Mouse (Mus musculus) heart, postnatal 14 days (tissue): ENCODE results near the gene Cyp2c69. TPM values are rescaled to one million over a fixed set of nuclear protein-coding genes. Genes with fewer than 3 reads are reported as not detected.
"Not testable (repeated sequence)": the region's sequence is repeated elsewhere in the genome, so short reads cannot be mapped to it uniquely, and the experiment has no call there.

ENCODE experiments used
- DNase-seq, 2 experiments: peaks; one replicate each; pipeline ENCODE4 v3.0.0; 2021 to 2022
- intact Hi-C: fragments of 180-260 bp; cut with DNase I; formaldehyde crosslinking; loops from one replicate; pipeline ENCODE4 v1.15.1; 2025
- long read RNA-seq, 2 experiments: library from polyadenylated mRNA; stranded (forward); transcript quantifications; one replicate each; pipeline ENCODE4 v2.0.0; 2021
- total RNA-seq, 2 experiments: library from RNA; stranded (reverse); gene quantifications; 2 replicates each; pipeline ENCODE4 v1.2.3; 2021

Cyp2c69 gene
- not detected for total RNA-seq
- long read RNA-seq, experiment 1: 0 reads
- long read RNA-seq, experiment 2: 0 reads

- DNase-seq, intact Hi-C loops: not testable (repeated sequence)
These were observed at the start of gene Cyp2c69 for GRCm38 (mm10) chr19:39886699-39887098. Gene Cyp2c69, minus strand, starts transcription at chr19:39886799.

- intact Hi-C loops: no loop called here
- no peak for DNase-seq
These were observed 48.8 kb upstream of the Cyp2c69 start for GRCm38 (mm10) chr19:39935396-39935795.

- intact Hi-C loops: no loop called here
- no peak for DNase-seq
These were observed 43.4 kb upstream of the Cyp2c69 start for GRCm38 (mm10) chr19:39930032-39930431.

GRCm38 (mm10) chr19:39901656-39902055 is 15.1 kb upstream of the Cyp2c69 start:
- intact Hi-C loops: no loop called here
- no peak for DNase-seq

- DNase-seq: not testable (repeated sequence)
These were observed 3.5 kb upstream of the Cyp2c69 start for GRCm38 (mm10) chr19:39890079-39890478.

GRCm38 (mm10) chr19:39866133-39866532 is 20.5 kb downstream of the Cyp2c69 start:
- no peak for DNase-seq
- intact Hi-C loops: no loop called here

More at GRCm38 (mm10) chr19:39890079-39890478, 3.5 kb upstream of the Cyp2c69 start:
- intact Hi-C loops: loop anchor here (5.0 kb wide), 1 partner anchor 73 kb away; no protein-coding TSS in a partner anchor

GRCm38 (mm10) chr19:39820931-39821330 is 65.7 kb downstream of the Cyp2c69 start:
- intact Hi-C loops, DNase-seq: not testable (repeated sequence)

- DNase-seq: not testable (repeated sequence)
- intact Hi-C loops: loop anchor here (5.0 kb wide), 1 partner anchor 76 kb away; no protein-coding TSS in a partner anchor
These were observed 70.2 kb downstream of the Cyp2c69 start for GRCm38 (mm10) chr19:39816400-39816799.

- not testable (repeated sequence) for DNase-seq
- intact Hi-C loops: loop anchor here (5.0 kb wide), 1 partner anchor 76 kb away; no protein-coding TSS in a partner anchor
These were observed 70.6 kb downstream of the Cyp2c69 start for GRCm38 (mm10) chr19:39815991-39816390.

- DNase-seq, intact Hi-C loops: not testable (repeated sequence)
These were observed 73.9 kb downstream of the Cyp2c69 start, which contains the start of gene Cyp2c40 for GRCm38 (mm10) chr19:39812714-39813113. Gene Cyp2c40, minus strand, starts transcription at chr19:39812814.

Other genes with a start within 250 kb of the Cyp2c69 start
- not detected for gene Cyp2c67, start 237.7 kb downstream of the Cyp2c69 start, total RNA-seq
- gene Cyp2c68, start 145.7 kb downstream of the Cyp2c69 start, total RNA-seq: not detected
- not detected for gene Cyp2c40, start 74.0 kb downstream of the Cyp2c69 start, total RNA-seq
- not detected for gene Cyp2c37, start 105.6 kb upstream of the Cyp2c69 start, total RNA-seq
- gene Cyp2c54, start 187.0 kb upstream of the Cyp2c69 start, total RNA-seq: not detected
- not detected for gene Cyp2c50, start 202.9 kb upstream of the Cyp2c69 start, total RNA-seq